ENCODE assay signal across 8 mouse cellular contexts in the genomic region with DNA sequence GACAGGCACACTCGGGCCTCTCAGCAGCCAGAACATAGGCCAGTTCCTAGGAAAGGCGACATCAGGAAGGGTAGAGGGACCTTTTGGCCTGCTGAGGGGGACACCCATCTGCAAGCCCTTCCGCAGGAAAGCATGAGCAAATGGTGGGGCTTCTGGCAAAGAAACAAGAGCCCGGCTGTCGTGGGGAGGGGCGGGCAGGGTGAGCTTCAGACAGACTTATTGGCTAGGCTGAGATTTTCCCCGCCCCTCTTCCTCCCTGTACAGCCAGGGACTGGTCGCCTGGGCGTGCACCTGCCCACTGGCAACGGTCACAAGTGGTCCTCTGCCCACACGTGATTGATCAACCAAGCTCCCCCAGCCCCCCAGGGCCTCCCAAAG. TPM values are rescaled to one million over a fixed set of nuclear protein-coding genes. Genes with fewer than 3 reads are reported as not detected.
DNase-seq lines count a peak whose midpoint lies in the region; ATAC-seq and TF ChIP-seq lines count a peak whose summit lies in the region.

No protein-coding gene starts in this region.

- intact Hi-C loops in heart, postnatal 10 days (cut with DNase I) = no loop called here

- H3K27me3 ChIP-seq in heart, embryonic 10.5 days (ENCODE audit: insufficient read depth, poor library complexity, severe bottlenecking) = no peaks in the 10 kb centered on the region
- H3K27me3 ChIP-seq in kidney, embryonic 14.5 days (ENCODE audit: control insufficient read depth, insufficient read depth, low read length) = no peaks in the 10 kb centered on the region
- no peaks in the 10 kb centered on the region for H3K27me3 ChIP-seq in lung, embryonic 14.5 days (ENCODE audit: insufficient read depth, low read length)

- DNase-seq in heart, adult 11 months = peak; percentile 99
- DNase-seq in heart, postnatal 10 days = no peak
- peak; percentile 90 for DNase-seq in embryo, embryonic 10 days (ENCODE audit: low spot score)
- DNase-seq in heart, embryonic 10.5 days (ENCODE audit: low spot score) = peak; percentile 95
- DNase-seq in lung, embryonic 14.5 days = peak; percentile 89
- DNase-seq in ovary, postnatal 36 days (ENCODE audit: low spot score) = peak; percentile 68

- peaks cover 38% of the 10 kb centered on the region for H3K4me1 ChIP-seq in heart, embryonic 10.5 days
- H3K4me1 ChIP-seq in kidney, embryonic 14.5 days (ENCODE audit: control insufficient read depth, insufficient read depth, low read length) = peaks cover 28% of the 10 kb centered on the region
- peaks cover 21% of the 10 kb centered on the region for H3K4me1 ChIP-seq in lung, embryonic 14.5 days (ENCODE audit: insufficient read depth)

- peak overlapping the region; percentile 93 for H3K27ac ChIP-seq in heart, embryonic 10.5 days
- H3K27ac ChIP-seq in kidney, embryonic 14.5 days (ENCODE audit: low read depth, low read length) = peak overlapping the region; percentile 96
- H3K27ac ChIP-seq in lung, embryonic 14.5 days (ENCODE audit: low read depth) = peak overlapping the region; percentile 93

- H3K36me3 ChIP-seq in heart, embryonic 10.5 days = no peaks in the 10 kb centered on the region
- H3K36me3 ChIP-seq in kidney, embryonic 14.5 days (ENCODE audit: control insufficient read depth, insufficient read depth, low read length) = no peaks in the 10 kb centered on the region
- no peaks in the 10 kb centered on the region for H3K36me3 ChIP-seq in lung, embryonic 14.5 days (ENCODE audit: insufficient read depth)

- TF ChIP-seq CTCF in lung, embryonic 14.5 days (IDR thresholded peaks at IDR 0.05; ENCODE audit: low read depth) = no peak

- H3K9ac ChIP-seq in kidney, embryonic 14.5 days (ENCODE audit: low read depth, low read length) = peak overlapping the region; percentile 47; the same call in 1 of the 2 replicates
- H3K9ac ChIP-seq in lung, embryonic 14.5 days = peak overlapping the region; percentile 13

- peak; percentile 92 for ATAC-seq in kidney, embryonic 14.5 days (ENCODE audit: low FRiP score, low TSS enrichment)
- ATAC-seq in lung, embryonic 14.5 days (ENCODE audit: insufficient read depth) = peak; percentile 90
- no peak for ATAC-seq in inflammation-experienced regulatory T-cells, adult 6 months

- H3K4me2 ChIP-seq in kidney, embryonic 14.5 days (replicated peaks; ENCODE audit: low read depth, low read length) = peak overlapping the region; percentile 49
- H3K4me2 ChIP-seq in lung, embryonic 14.5 days = peak overlapping the region; percentile 61

- under 1% methylated on average over 11 of the region's 11 CpGs for WGBS in heart, embryonic 10.5 days
- WGBS in kidney, embryonic 14.5 days = 3% methylated on average over 11 of the region's 11 CpGs
- 1% methylated on average over 11 of the region's 11 CpGs for WGBS in lung, embryonic 14.5 days

- H3K4me3 ChIP-seq in heart, embryonic 10.5 days = peak overlapping the region; percentile 56
- H3K4me3 ChIP-seq in kidney, embryonic 14.5 days (ENCODE audit: low read length) = peak overlapping the region; percentile 22; the same call in 1 of the 2 replicates
- H3K4me3 ChIP-seq in lung, embryonic 14.5 days (ENCODE audit: low read depth, low read length) = peak overlapping the region; percentile 31

- H3K9me3 ChIP-seq in heart, embryonic 10.5 days = no peaks in the 10 kb centered on the region
- no peaks in the 10 kb centered on the region for H3K9me3 ChIP-seq in kidney, embryonic 14.5 days (ENCODE audit: control insufficient read depth, low read length)
- no peaks in the 10 kb centered on the region for H3K9me3 ChIP-seq in lung, embryonic 14.5 days (ENCODE audit: low read depth, low read length)

RNA-seq across cellular contexts. Expression of a gene that starts 4.2 kb away (rescaled TPM):
- total RNA-seq in heart, postnatal 10 days (2021) = 1 to 10 TPM; 2.5 to 2.6 TPM
- 2.2 and 3.8 TPM in 2 replicates for polyA plus RNA-seq in heart, embryonic 10.5 days (2016; fragmentation: Nextera tagmentation; extraction: Ambion mirVana)
- polyA plus RNA-seq in kidney, embryonic 14.5 days (2014; fragmentation: Nextera tagmentation; extraction: Ambion mirVana) = 9.5 and 9.6 TPM in 2 replicates
- 15.7 and 19.2 TPM in 2 replicates for polyA plus RNA-seq in lung, embryonic 14.5 days (2014; fragmentation: Nextera tagmentation; extraction: Ambion mirVana)
- 1 to 10 TPM in 2 of 3 experiments, not detected in 1; 1.5 to 3.3 TPM for polyA plus RNA-seq in inflammation-experienced regulatory T-cells, adult 6 months (2017; shearing (Covaris generic))

RNA-seq across cellular contexts. Expression of a gene that starts 8.7 kb away (rescaled TPM):
- 100 to 1,000 TPM; 345 to 350 TPM for total RNA-seq in heart, postnatal 10 days (2021)
- 281 and 310 TPM in 2 replicates for polyA plus RNA-seq in heart, embryonic 10.5 days (2016; fragmentation: Nextera tagmentation; extraction: Ambion mirVana)
- 297 and 364 TPM in 2 replicates for polyA plus RNA-seq in kidney, embryonic 14.5 days (2014; fragmentation: Nextera tagmentation; extraction: Ambion mirVana)
- polyA plus RNA-seq in lung, embryonic 14.5 days (2014; fragmentation: Nextera tagmentation; extraction: Ambion mirVana) = 381 and 395 TPM in 2 replicates
- 10 to 100 TPM; 13.4 to 15.9 (median 13.4) TPM for polyA plus RNA-seq in inflammation-experienced regulatory T-cells, adult 6 months (2017; shearing (Covaris generic))

RNA-seq across cellular contexts. Expression of a gene that starts 39.0 kb away (rescaled TPM):
- total RNA-seq in heart, postnatal 10 days (2021) = 10 to 100 TPM; 26.9 to 33.9 TPM
- polyA plus RNA-seq in heart, embryonic 10.5 days (2016; fragmentation: Nextera tagmentation; extraction: Ambion mirVana) = 1.9 and 2.6 TPM in 2 replicates
- 0.32 and 0.90 TPM in 2 replicates for polyA plus RNA-seq in kidney, embryonic 14.5 days (2014; fragmentation: Nextera tagmentation; extraction: Ambion mirVana)
- polyA plus RNA-seq in lung, embryonic 14.5 days (2014; fragmentation: Nextera tagmentation; extraction: Ambion mirVana) = 0.14 TPM in 2 replicates
- under 1 TPM; 0.30 to 0.57 (median 0.53) TPM for polyA plus RNA-seq in inflammation-experienced regulatory T-cells, adult 6 months (2017; shearing (Covaris generic))

Comparison
In these comparisons a context has a peak if more than half of its experiments do, and no peak if none do; other contexts are left out.
1. DNase-seq: peak in heart, adult 11 months (single experiment), embryo, embryonic 10 days (single experiment), heart, embryonic 10.5 days (single experiment), lung, embryonic 14.5 days (single experiment) and ovary, postnatal 36 days (single experiment); none in heart, postnatal 10 days (0 of 2).
2. RNA of a gene that starts 8.7 kb away (polyA plus RNA-seq): 381 to 395 TPM in lung, embryonic 14.5 days, 297 to 364 TPM in kidney, embryonic 14.5 days and 281 to 310 TPM in heart, embryonic 10.5 days; 13.4 to 15.9 TPM in inflammation-experienced regulatory T-cells, adult 6 months; every median in the first group is over 10 times any median in the second.
3. Peak in every context shown above with its lines, with median percentiles within 50 percentile points of each other: H3K27ac ChIP-seq and H3K4me3 ChIP-seq.